Mouse (Mus musculus): ENCODE measurements around the gene Oprd1.

- TF ChIP-seq CTCF (IDR thresholded peaks at IDR 0.05; ENCODE audit: low read depth) (no peak), EP300 (IDR thresholded peaks at IDR 0.05; ENCODE audit: low read depth) (no peak)
Observed at GRCm38 (mm10) chr4:132166350-132167290, 22.3 kb upstream of the Oprd1 start.
